Mouse (Mus musculus) testis, adult 10 weeks (tissue): ENCODE data around the gene Gm5039. TPM values are rescaled to one million over a fixed set of nuclear protein-coding genes. Genes with fewer than 3 reads are reported as not detected.

Source experiments
- polyA plus RNA-seq: library from polyadenylated mRNA; stranded (reverse); fragments of 350-450 nt; fragmentation: Illumina TruSeq; extraction: RNeasy Lipid Tissue Mini Kit (QIAGEN cat#74804); gene quantifications from one replicate; pipeline ENCODE4 v1.2.3, GENCODE M21; 2014; ENCODE audit warnings: low read depth, low replicate concordance

The Gm5039 gene
- not detected for polyA plus RNA-seq

GRCm38 (mm10) chr12:88323926-88324325, at the start of gene Gm5039:
Gm5039 (minus strand) TSS chr12:88324026.

GRCm38 (mm10) chr12:88360441-88361119, 36.8 kb upstream of the Gm5039 start, which contains the start of gene Adck1:
Adck1 (plus strand) TSS chr12:88360554.

GRCm38 (mm10) chr12:88274400-88274799, 49.4 kb downstream of the Gm5039 start, which contains the start of gene Gm5662:
Gm5662 (minus strand) TSS chr12:88274500.

Other genes starting within 250 kb of the Gm5039 start
- gene Gm16368, start 240.3 kb downstream of the Gm5039 start, polyA plus RNA-seq: not detected
- not detected for gene Gm10436, start 141.9 kb downstream of the Gm5039 start, polyA plus RNA-seq
- gene Gm8332, start 73.9 kb downstream of the Gm5039 start, polyA plus RNA-seq: not detected
- not detected for gene Gm5662, start 49.5 kb downstream of the Gm5039 start, polyA plus RNA-seq
- gene Adck1, start 36.5 kb upstream of the Gm5039 start, polyA plus RNA-seq: 2.8 TPM